Mouse (Mus musculus) CH12.LX (cell line): ENCODE data around the gene Cst6.

Experiments used
- CHD2 ChIP-seq: IDR thresholded peaks from 2 replicates; pipeline ENCODE4 v1.6.1; 2011; ENCODE audit warnings: low read length, improper control_type of control experiment
- CTCF ChIP-seq, 2 experiments: IDR thresholded peaks in 1 of 2; conservative IDR thresholded peaks in 1 of 2; 2 replicates each; pipeline ENCODE4 v1.5.1; 2011 to 2012; ENCODE audit warnings: low read depth in 2 of 2, low read length in 2 of 2, improper control_type of control experiment in 1 of 2, inconsistent platforms in 1 of 2, mild to moderate bottlenecking in 1 of 2, moderate library complexity in 1 of 2
- EP300 ChIP-seq: IDR thresholded peaks from 2 replicates; pipeline ENCODE4 v1.6.1; 2011; ENCODE audit warnings: low read length, improper control_type of control experiment
- ETS1 ChIP-seq: conservative IDR thresholded peaks from 2 replicates; pipeline ENCODE4 v1.6.1; 2012; ENCODE audit warnings: low read depth, mild to moderate bottlenecking, inconsistent platforms, low read length, improper control_type of control experiment, moderate library complexity
- HCFC1 ChIP-seq: IDR thresholded peaks from 2 replicates; pipeline ENCODE4 v1.6.1; 2012; ENCODE audit warnings: low read depth, mild to moderate bottlenecking, inconsistent platforms, low read length, improper control_type of control experiment
- MAX ChIP-seq: IDR thresholded peaks from 2 replicates; pipeline ENCODE4 v1.6.1; 2011; ENCODE audit warnings: low read length, improper control_type of control experiment
- NRF1 ChIP-seq: IDR thresholded peaks from 2 replicates; pipeline ENCODE4 v1.6.1; 2014; ENCODE audit warnings: low read depth, mild to moderate bottlenecking, inconsistent platforms, low read length, improper control_type of control experiment, moderate library complexity
- PAX5 ChIP-seq: IDR thresholded peaks from 2 replicates; pipeline ENCODE4 v1.6.1; 2012; ENCODE audit warnings: low read length, inconsistent platforms, mixed read lengths
- POLR2A ChIP-seq: IDR thresholded peaks from 2 replicates; pipeline ENCODE4 v1.6.1; 2011; ENCODE audit warnings: low read depth, mild to moderate bottlenecking, improper control_type of control experiment, low read length

DNA sequence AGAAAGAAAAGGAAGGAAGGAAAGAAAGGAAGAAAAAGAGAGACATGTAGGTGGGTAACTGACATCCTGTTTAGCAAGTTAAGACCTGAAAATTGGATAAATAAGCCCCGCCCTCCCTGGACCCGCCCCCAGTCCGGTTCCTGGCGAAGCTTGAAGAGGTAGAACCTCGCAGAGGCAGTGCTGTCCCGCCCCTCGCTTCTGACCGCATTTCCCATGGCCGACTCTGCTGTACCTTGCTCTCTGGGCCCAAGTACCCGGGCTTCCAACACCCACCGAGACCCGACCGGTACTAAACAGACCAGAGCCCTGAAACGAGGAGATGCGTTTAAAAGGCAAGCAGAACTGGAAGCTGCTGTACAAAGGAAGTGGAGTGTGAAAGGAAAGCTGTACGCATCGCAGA, 25.6 kb downstream of the Cst6 start:
- TF ChIP-seq POLR2A (no peak), EP300 (no peak), ETS1 (no peak), CTCF (conservative IDR thresholded peaks at IDR 0.05 in 1 of 2, IDR thresholded peaks at IDR 0.05 in 1 of 2; ENCODE audit: low read depth in 2 of 2, low read length in 2 of 2) (no peak), HCFC1 (no peak), MAX (no peak), NRF1 (no peak), PAX5 (no peak), CHD2 (no peak)
